In the genomic region with DNA sequence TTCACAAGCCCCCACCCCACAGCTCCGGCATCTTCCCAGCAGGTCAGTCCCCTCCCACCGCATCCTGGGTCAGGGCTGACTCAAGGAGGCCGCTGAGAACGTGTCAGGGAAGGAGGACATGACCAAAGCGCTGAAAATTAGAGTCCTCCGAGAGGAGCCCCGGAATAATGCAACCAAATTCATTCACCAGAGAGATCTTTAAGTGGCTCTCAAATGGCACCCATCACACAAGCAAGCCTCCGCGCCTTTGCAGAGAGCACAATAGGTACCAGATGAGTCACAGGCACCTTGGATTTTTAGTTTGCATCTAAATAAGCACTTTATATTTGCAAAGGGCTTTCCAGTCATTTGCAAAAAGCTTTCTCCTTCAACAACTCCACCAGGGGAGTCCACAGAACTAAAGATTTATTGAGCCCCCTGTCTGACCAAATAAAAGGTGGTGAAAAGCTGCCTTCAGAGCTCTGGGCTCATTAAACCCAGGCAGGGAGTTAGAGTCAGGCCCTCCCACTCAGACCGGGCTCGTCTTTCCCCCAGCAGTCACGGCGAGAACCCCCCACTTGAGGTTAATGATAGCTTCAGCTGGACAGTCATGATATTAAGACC, we compare ENCODE assay signal across 15 mouse cellular contexts. TPM values are rescaled to one million over a fixed set of nuclear protein-coding genes. Genes with fewer than 3 reads are reported as not detected.
DNase-seq lines count a peak whose midpoint lies in the region; ATAC-seq and TF ChIP-seq lines count a peak whose summit lies in the region.
"Had no signal": no experiment of that assay in that cellular context is flagged by ENCODE, and none has a peak within 500 bp of the region (broad histone marks: within the 10 kb centered on the region; RNA-seq: fewer than 3 reads in every experiment).

No protein-coding gene starts in this region.

- H3K9ac ChIP-seq in forebrain, embryonic 15.5 days (replicated peaks): 0 out of 2 replicates have a peak overlapping the region, but pooled peaks have one; percentile 32
- H3K9ac ChIP-seq in midbrain, embryonic 11.5 days (ENCODE audit: low read length): 0 out of 2 replicates have a peak overlapping the region, but pooled peaks have one; percentile 1
- H3K9ac ChIP-seq: embryonic facial prominence, embryonic 12.5 days; lung, embryonic 15.5 days had no signal

- DNase-seq in WW6 (ENCODE audit: low read depth, low spot score): peak; percentile 26
- peak; percentile 86 for DNase-seq in midbrain, embryonic 11.5 days (ENCODE audit: low spot score, missing footprints)
- no peak for DNase-seq in right cerebral cortex, adult 2 months (ENCODE audit: low spot score in 2 of 2)
- DNase-seq in gastrocnemius, adult 18-20 months (ENCODE audit: low spot score): no peak
- no peak for DNase-seq in layer of hippocampus, adult 9-10 months (ENCODE audit: low spot score)
- no peak for DNase-seq in right cerebral cortex, adult 18-20 months
- DNase-seq: gastrocnemius, postnatal 25 days; spleen, adult 18-20 months; thymus, postnatal 36 days had no signal

- 4% methylated on average over 13 of the region's 13 CpGs for WGBS in forebrain, embryonic 15.5 days
- WGBS in midbrain, embryonic 11.5 days: 6% methylated on average over 13 of the region's 13 CpGs

- peak overlapping the region; percentile 64 for H3K4me3 ChIP-seq in E14TG2a.4 (replicated peaks; ENCODE audit: low read length)
- H3K4me3 ChIP-seq in forebrain, embryonic 15.5 days: no peak overlapping the region
- H3K4me3 ChIP-seq in midbrain, embryonic 11.5 days (ENCODE audit: low read depth, low read length): no peak overlapping the region
- H3K4me3 ChIP-seq: embryonic facial prominence, embryonic 12.5 days; lung, embryonic 15.5 days; myocyte had no signal

- H3K27me3 ChIP-seq in E14TG2a.4 (ENCODE audit: insufficient read depth, low read length): no peaks in the 10 kb centered on the region
- H3K27me3 ChIP-seq in forebrain, embryonic 15.5 days: no peaks in the 10 kb centered on the region
- H3K27me3 ChIP-seq in midbrain, embryonic 11.5 days (ENCODE audit: control insufficient read depth, insufficient read depth, low read length): no peaks in the 10 kb centered on the region
- H3K27me3 ChIP-seq: embryonic facial prominence, embryonic 12.5 days; lung, embryonic 15.5 days had no signal

- ATAC-seq in forebrain, embryonic 15.5 days (replicated peaks): peak; percentile 82
- peak; percentile 65 for ATAC-seq in midbrain, embryonic 11.5 days (ENCODE audit: low FRiP score)

- H3K4me2 ChIP-seq in forebrain, embryonic 15.5 days (replicated peaks): peak overlapping the region; percentile 31; the same call in 1 of the 2 replicates
- peak overlapping the region; percentile 15; the same call in 1 of the 2 replicates for H3K4me2 ChIP-seq in midbrain, embryonic 11.5 days
- H3K4me2 ChIP-seq: embryonic facial prominence, embryonic 12.5 days; lung, embryonic 15.5 days had no signal

- H3K4me1 ChIP-seq in E14TG2a.4 (replicated peaks; ENCODE audit: low read depth, low read length): peaks cover 41% of the 10 kb centered on the region
- H3K4me1 ChIP-seq in forebrain, embryonic 15.5 days: peaks cover 31% of the 10 kb centered on the region
- H3K4me1 ChIP-seq in midbrain, embryonic 11.5 days (ENCODE audit: control insufficient read depth, insufficient read depth, low read length): peaks cover 15% of the 10 kb centered on the region

- peaks cover 8% of the 10 kb centered on the region; the same call in 1 of the 2 replicates for H3K9me3 ChIP-seq in E14TG2a.4 (ENCODE audit: low read length)
- H3K9me3 ChIP-seq in forebrain, embryonic 15.5 days: 0 out of 2 replicates have a peak, but pooled peaks cover 4% of the 10 kb centered on the region
- H3K9me3 ChIP-seq in midbrain, embryonic 11.5 days (ENCODE audit: control insufficient read depth, low read length): peaks cover 4% of the 10 kb centered on the region; the same call in 1 of the 2 replicates
- H3K9me3 ChIP-seq: embryonic facial prominence, embryonic 12.5 days; lung, embryonic 15.5 days had no signal

- no peaks in the 10 kb centered on the region for H3K36me3 ChIP-seq in E14TG2a.4 (ENCODE audit: insufficient read depth, low read length)
- no peaks in the 10 kb centered on the region for H3K36me3 ChIP-seq in forebrain, embryonic 15.5 days
- no peaks in the 10 kb centered on the region for H3K36me3 ChIP-seq in midbrain, embryonic 11.5 days (ENCODE audit: control insufficient read depth, insufficient read depth, low read length)
- H3K36me3 ChIP-seq: embryonic facial prominence, embryonic 12.5 days; lung, embryonic 15.5 days had no signal

- TF ChIP-seq CTCF in E14TG2a.4 (conservative IDR thresholded peaks at IDR 0.05; ENCODE audit: low read length): no peak

- H3K27ac ChIP-seq in forebrain, embryonic 15.5 days (replicated peaks): peak overlapping the region; percentile 72
- H3K27ac ChIP-seq in midbrain, embryonic 11.5 days (ENCODE audit: low read depth, low read length): peak overlapping the region; percentile 32; the same call in 1 of the 2 replicates
- H3K27ac ChIP-seq: embryonic facial prominence, embryonic 12.5 days; lung, embryonic 15.5 days had no signal

RNA-seq across cellular contexts. Expression of gene Drd3, which starts 46.4 kb away (rescaled TPM):
- polyA plus RNA-seq in forebrain, embryonic 15.5 days (2015; fragmentation: Nextera tagmentation; extraction: Ambion mirVana): 0.20 TPM in 1 of 2 replicates, not detected in the other
- not detected in 2 replicates for polyA plus RNA-seq in midbrain, embryonic 11.5 days (2014; fragmentation: Nextera tagmentation; extraction: Ambion mirVana)
- total RNA-seq in gastrocnemius, adult 18-20 months (2021): not detected
- total RNA-seq: gastrocnemius, postnatal 25 days; MEL had no signal
- polyA plus RNA-seq: embryonic facial prominence, embryonic 12.5 days; lung, embryonic 15.5 days; myocyte had no signal

Comparison
In these comparisons a context has a peak if more than half of its experiments do, and no peak if none do; other contexts are left out.
1. DNase-seq: peak in WW6 (single experiment) and midbrain, embryonic 11.5 days (single experiment); none in right cerebral cortex, adult 2 months (0 of 2), gastrocnemius, adult 18-20 months (single experiment), layer of hippocampus, adult 9-10 months (single experiment) and right cerebral cortex, adult 18-20 months (single experiment).